Mouse (Mus musculus) cortical plate, adult 2 months (tissue): ENCODE results near the gene Lias.

Experiments
- CTCF ChIP-seq: fragments of 200-500 bp; IDR thresholded peaks from 2 replicates; pipeline ENCODE4 v1.5.1; 2011; ENCODE audit warnings: mild to moderate bottlenecking, control low read depth, low read length; ENCODE audit not compliant: insufficient read depth; ENCODE audit errors: extremely low read depth
- POLR2A ChIP-seq: fragments of 200-500 bp; IDR thresholded peaks from 2 replicates; pipeline ENCODE4 v1.6.1; 2011; ENCODE audit warnings: mild to moderate bottlenecking, low read length, control low read depth; ENCODE audit not compliant: insufficient read depth; ENCODE audit errors: extremely low read depth

DNA sequence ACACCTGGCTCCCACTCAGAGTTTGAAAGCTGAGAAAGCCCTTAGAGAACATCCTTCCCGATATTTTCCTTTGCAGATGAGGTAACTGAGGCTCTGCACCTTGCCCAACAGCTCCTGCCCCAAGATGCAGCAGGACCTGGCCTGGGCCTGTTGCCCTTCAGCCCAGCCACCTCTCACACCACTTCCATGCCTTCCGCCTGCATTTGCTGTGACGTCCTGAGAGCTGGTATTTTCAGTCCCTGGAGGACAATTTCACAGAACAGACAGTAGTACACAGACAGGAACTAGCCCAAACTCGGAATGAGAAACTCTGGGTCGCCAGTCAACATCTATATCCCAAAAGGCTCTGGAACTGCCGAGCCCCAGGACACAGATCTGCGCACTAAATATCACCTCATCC lies 16.6 kb upstream of the Lias start:
- TF ChIP-seq CTCF (no peak), POLR2A (no peak)
